Mouse (Mus musculus) heart, adult 8-10 months (tissue): ENCODE results near the gene Hectd1. TPM values are rescaled to one million over a fixed set of nuclear protein-coding genes. Genes with fewer than 3 reads are reported as not detected.

ENCODE experiments used
- DNase-seq: peaks from one replicate; pipeline ENCODE4 v3.0.0; 2022; ENCODE audit warnings: low spot score
- total RNA-seq, 4 experiments: library from RNA; stranded (reverse); gene quantifications; 2 replicates each; pipeline ENCODE4 v1.2.4; 2022

Gene Hectd1
- total RNA-seq, 4 experiments from 2014 or later, result 77.7 to 80.2 (median 79.4) TPM

- DNase-seq, result no peak
Measured at GRCm38 (mm10) chr12:51768702-51769101, 60.6 kb downstream of the Hectd1 start.

DNA sequence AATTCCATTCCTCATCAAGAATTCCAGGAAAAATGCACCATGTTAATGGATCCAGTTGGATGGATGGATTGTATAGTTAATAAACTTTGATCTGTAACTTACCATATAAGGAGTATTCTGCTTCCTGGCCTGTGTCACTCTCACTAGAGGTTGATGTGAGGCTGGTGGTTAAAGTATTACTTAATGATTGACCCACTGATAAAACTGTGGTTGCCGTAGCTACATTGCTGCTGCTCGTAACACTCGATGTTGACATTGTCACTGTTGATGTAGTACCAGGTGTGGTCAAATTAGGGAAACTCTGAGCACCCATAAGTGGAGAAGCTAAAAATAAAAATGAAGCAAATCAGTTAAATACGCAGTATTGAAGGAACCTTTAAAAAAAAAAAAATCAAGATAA lies 61.9 kb downstream of the Hectd1 start:
- DNase-seq, result no peak

- DNase-seq, result no peak
Measured at GRCm38 (mm10) chr12:51759374-51759773, 70.0 kb downstream of the Hectd1 start.

DNA sequence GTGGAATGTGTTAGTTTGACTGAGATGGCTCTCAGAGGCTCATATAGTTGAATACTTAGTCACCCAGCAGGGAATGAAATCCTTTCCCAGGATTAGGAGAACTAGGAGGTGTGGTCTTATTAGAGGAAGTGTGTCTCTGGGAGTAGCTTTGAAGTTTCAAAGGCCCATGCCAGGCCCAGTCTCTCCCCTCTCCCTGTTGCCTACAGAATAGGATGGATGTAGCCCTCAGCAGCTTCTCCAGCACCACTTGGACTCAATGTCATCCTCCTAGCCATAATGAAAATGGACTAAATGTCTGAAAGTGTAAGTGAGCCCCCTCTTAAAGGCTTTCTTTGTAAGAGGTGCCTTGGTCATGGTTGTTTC lies 72.8 kb downstream of the Hectd1 start:
- no peak for DNase-seq

- no peak for DNase-seq
Measured at GRCm38 (mm10) chr12:51755938-51756598, 73.3 kb downstream of the Hectd1 start.

GRCm38 (mm10) chr12:51747348-51747747 lies 82.0 kb downstream of the Hectd1 start:
- DNase-seq, result no peak

GRCm38 (mm10) chr12:51744957-51745356 lies 84.4 kb downstream of the Hectd1 start:
- DNase-seq, result no peak

GRCm38 (mm10) chr12:51741690-51742089 lies 87.6 kb downstream of the Hectd1 start:
- peak; percentile 42 for DNase-seq

- no peak for DNase-seq
Measured at GRCm38 (mm10) chr12:51736807-51737206, 92.5 kb downstream of the Hectd1 start.

DNA sequence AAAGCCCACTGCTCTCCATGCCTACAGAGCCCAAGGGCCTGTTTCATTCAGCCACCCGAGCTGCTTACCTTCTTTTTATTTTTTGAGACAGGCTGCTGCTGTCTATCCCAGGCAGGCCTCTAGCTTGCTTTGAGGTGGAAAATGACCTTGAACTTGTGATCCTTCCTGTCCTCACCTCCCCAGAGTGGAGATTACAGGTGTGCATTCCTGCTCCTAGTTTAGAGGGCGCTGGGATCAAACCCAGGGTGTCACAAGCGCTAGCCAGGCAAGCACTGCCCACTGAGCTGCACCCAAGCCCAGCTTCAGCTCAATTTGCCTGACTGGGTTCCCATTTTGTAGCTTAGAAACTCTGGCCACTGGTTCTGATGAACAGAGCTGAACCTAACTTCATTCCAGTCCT lies 93.0 kb downstream of the Hectd1 start:
- DNase-seq, result no peak

DNA sequence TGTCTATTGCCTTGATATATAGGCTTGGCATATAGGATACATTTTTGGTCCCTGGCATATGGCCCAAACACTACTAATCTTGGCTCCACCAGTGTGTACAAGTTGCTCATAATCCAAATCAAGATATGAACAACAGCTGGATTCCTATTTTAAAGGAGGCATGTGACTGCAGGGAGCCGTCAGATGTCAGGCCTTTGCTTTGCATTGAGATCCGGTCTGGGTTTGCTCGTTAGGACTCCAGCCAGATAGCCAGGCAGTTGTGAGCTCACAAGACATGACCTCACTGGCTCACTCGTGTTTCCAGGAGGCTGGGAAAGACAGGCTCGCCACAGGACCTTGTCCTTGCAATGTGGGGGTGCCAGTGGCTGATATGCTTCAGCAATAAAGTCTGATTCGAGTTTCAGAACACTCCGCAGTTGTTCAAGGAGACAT lies 93.5 kb downstream of the Hectd1 start:
- DNase-seq, result no peak

GRCm38 (mm10) chr12:51734605-51735211 lies 94.6 kb downstream of the Hectd1 start:
- DNase-seq, result no peak

DNA sequence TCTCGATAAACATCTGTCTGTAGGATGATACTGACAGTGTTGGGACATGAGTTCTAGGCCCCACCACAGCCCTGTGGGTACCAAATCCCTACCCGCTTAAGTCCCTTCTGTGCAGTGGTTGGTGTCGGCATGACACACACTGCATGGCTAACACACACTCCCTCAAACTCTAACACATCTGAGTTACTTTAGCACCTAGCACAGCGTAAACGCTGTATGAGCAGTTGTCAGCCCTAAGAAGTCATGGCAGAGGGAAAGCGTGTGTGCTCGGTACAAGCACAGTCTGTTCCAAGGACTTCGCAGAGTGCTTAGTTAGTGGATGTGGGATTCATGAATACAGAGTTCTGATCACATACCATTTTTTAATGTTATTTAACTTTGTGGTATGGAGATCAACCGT lies 99.5 kb downstream of the Hectd1 start:
- no peak for DNase-seq

DNA sequence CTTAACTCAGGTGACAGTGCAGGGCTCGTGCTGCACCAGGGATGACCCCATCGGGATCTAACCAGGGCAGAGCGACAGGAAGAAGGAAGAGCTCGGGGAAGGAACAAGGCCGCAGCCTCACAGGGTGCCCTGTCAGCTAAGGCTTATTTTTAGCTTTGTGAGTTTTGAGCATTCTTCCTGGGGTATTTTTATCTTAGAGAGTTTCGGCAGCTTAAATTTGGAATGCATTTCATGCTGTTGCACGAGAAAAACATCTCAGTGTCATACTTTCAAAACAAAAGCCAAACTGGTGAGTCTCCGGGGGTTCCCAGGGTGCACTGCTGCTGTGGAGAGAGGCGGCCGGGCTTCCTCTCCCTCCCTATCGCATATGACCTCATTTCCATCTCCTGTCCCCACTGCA lies 100.3 kb downstream of the Hectd1 start:
- DNase-seq, result peak; percentile 82

DNA sequence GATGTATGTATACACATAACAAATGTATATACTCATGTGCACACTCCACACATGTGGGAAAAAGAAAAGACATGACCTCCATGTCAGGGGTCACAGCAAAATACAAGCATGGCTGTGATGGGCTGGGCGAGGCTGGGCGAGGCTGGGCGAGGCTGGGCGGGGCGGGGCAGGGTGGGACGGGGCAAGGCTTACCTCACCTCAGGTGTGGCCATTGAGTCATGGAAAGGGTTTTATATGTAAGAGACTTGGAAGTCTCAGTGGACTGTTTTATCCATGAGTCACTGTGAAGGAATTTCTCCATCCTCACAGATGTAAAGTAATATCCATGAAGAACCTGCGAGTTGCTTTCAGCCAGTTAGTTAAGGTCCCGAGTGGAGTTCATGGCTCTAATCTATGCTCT lies 107.5 kb downstream of the Hectd1 start:
- no peak for DNase-seq

GRCm38 (mm10) chr12:51718617-51719016 lies 110.7 kb downstream of the Hectd1 start:
- DNase-seq, result no peak

DNA sequence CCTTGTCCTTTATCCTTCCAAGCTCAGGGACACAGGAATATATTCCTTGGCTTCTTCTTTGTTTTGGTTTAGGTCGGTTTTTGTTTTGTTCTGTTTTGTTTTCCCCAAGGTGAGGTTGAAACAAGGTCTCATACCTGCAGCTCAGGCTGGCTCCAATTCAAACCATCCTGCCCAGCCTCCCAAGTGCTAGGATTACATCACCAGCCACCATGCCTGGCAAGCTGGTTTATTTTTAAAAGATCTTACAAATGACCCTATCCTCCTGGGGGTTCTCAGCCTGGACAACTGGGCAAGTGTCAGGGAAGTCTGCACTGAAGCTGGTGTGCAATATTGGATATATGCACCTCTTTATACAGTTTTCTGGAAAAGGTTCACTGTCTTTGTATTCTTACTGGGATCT lies 116.7 kb downstream of the Hectd1 start:
- no peak for DNase-seq

GRCm38 (mm10) chr12:51710154-51710553 lies 119.2 kb downstream of the Hectd1 start:
- no peak for DNase-seq

DNA sequence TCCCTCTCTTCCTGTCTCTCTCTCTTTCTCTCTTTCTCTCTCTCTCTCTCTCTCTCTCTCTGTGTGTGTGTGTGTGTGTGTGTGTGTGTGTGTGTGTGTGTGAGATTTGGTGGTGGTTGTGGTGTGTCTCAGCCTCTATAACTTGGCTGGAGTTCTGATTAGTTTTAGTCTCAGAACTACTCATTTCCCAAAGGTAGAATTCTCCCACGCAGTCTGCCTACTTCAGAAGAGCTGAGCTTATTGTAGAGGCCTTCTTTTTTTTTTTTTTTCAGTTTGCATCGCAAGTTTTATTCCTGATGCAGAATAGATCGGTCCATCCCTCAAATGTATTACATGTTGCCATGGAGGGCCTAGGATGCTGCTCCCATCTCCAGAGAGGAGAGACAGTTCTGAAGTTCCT lies 119.6 kb downstream of the Hectd1 start:
- DNase-seq, result no peak

DNA sequence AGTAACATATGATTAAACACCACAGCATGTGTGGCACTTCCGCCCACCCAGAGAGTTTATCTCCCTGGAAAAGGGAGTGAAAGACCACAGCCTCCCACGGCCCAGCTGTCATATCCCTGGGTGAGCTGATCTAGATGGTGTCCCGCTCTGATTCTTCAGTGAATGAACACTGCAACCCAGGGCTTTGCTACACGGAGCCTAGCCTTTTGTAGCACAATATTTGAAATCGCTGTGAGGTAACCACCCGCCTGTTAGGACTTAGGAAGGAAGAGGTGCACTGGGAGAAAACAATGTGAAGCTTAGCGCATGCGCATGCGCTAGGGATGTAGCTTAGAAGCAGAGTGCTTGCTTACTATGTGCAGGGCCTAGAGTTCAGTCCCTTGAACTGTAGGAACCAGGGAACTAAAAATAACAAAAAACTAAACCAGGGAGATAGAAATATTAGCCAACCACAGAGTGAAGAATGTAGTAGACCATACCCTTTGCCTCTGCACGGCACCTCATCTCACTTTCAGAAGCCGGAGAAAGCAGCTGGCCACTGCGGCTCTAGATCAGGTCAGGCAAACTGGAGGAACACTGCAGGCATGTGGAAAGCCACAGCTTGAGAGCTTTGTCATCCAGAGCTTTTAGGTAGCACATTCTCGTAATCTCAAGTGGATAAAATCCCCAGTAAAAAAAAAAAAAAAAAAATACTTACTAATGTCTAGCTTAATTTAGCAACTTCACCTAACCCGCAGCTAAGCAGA lies 120.2 kb downstream of the Hectd1 start:
- peak; percentile 58 for DNase-seq

DNA sequence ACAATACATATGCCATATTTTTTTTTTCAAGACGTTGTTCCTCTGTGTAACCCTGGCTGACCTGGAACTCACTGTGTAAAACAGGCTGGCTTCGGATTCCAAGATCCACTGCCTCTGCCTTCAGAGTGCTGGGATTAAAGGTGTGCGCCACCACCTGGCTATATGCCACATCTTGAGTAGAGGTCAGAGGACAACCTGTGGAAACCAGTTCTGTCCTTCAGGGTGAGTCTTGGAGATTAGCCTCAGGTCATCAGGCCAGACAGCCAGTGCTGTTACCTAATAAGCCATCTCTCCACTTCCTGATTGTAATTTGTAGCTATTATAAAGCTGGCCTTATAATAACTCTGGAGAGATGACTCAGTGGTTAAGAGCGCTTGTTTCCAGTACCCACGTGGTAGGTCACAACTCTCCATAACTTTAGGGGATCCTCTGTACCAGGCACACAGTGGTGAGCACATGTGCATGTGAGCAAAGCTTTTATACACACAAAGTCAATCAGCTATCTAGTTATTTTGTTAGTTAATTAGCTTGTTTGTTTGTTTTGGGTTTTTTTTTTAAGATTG lies 122.6 kb downstream of the Hectd1 start:
- no peak for DNase-seq

DNA sequence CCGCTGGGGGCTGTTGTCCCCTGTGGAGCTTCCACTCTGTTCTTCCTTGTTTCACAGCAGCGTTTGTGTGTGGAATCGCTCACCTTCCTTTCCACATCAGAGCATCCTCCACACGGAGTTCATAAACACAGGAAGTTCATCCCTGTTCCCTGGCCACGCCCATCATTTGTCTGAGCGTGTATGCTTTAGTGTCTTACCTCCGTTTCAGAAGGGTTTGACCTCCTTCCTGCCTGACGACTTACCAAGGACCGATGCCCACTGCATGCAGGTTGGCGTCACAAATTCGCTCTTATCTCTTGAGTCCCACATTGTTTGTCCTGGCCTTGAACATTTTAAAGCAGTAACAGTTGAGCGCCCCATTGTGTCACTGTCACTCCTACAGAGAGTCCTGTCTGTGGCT lies 123.6 kb downstream of the Hectd1 start:
- no peak for DNase-seq

DNA sequence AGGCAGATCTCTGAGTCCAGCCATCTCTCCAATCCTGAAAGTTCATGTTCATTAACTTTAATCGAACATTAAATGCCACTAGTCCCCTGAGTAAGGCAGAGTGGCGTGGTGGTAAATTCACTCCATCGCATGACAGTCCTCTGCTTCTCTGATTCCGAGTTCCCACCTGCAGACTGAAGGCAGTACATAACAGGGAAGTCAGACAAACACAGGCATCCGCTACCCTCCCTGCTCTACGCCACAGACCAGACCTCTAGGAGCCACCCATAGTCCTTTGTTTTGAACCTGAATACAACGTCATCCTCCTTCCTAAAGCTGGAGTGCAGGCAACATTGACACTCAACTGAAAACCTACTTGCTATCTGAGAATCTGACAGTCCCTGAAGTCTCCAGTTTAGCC lies 124.8 kb downstream of the Hectd1 start:
- no peak for DNase-seq
